Mouse (Mus musculus) heart, adult 2 months (tissue): ENCODE measurements at regions not wholly inside any gene's neighbourhood (a gene's known extent, or its start where the extent isn't known, plus 50 kb on each side); places are given as distances from the start of the nearest gene placed in this dataset.

Experiments used
- DNase-seq, 2 experiments: peaks; one replicate each; pipeline ENCODE4 v3.0.0; 2021
- H3K27ac ChIP-seq: fragments of 200-600 bp; 2 replicates; pipeline ENCODE4 v1.8.1; 2022
- H3K27me3 ChIP-seq: fragments of 200-500 bp; 2 replicates; pipeline ENCODE4 v1.6.1; 2012; ENCODE audit warnings: mild to moderate bottlenecking, low read length, inconsistent platforms, mixed read lengths; ENCODE audit not compliant: control insufficient read depth, insufficient read depth
- H3K36me3 ChIP-seq: fragments of 200-500 bp; 2 replicates; pipeline ENCODE4 v1.6.1; 2012; ENCODE audit warnings: low read length, inconsistent platforms; ENCODE audit not compliant: control insufficient read depth, insufficient read depth
- H3K4me1 ChIP-seq: fragments of 200-500 bp; 2 replicates; pipeline ENCODE4 v1.6.1; 2011; ENCODE audit warnings: low read length; ENCODE audit not compliant: control insufficient read depth, insufficient read depth
- H3K4me3 ChIP-seq: fragments of 200-600 bp; 2 replicates; pipeline ENCODE4 v1.8.1; 2022
- H3K79me2 ChIP-seq: fragments of 200-500 bp; replicated peaks from 2 replicates; pipeline ENCODE4 v1.6.1; 2012; ENCODE audit warnings: mild to moderate bottlenecking, inconsistent platforms, low read length, moderate library complexity, mixed read lengths; ENCODE audit not compliant: control insufficient read depth, insufficient read depth
- H3K9ac ChIP-seq: fragments of 200-500 bp; 2 replicates; pipeline ENCODE4 v1.6.1; 2012; ENCODE audit warnings: low read depth, mild to moderate bottlenecking, control low read depth, inconsistent platforms, low read length, mixed read lengths
- CTCF ChIP-seq: fragments of 200-600 bp; IDR thresholded peaks from 2 replicates; pipeline ENCODE4 v1.8.1; 2022; ENCODE audit warnings: antibody characterized with exemption, mild to moderate bottlenecking, moderate library complexity
- EP300 ChIP-seq: fragments of 200-500 bp; IDR thresholded peaks from 2 replicates; pipeline ENCODE4 v1.6.1; 2011; ENCODE audit warnings: low read depth, low read length, control low read depth; ENCODE audit not compliant: insufficient read depth
- POLR2A ChIP-seq: fragments of 200-500 bp; IDR thresholded peaks from 2 replicates; pipeline ENCODE4 v1.6.1; 2011; ENCODE audit warnings: mild to moderate bottlenecking, low read depth, low read length, control low read depth; ENCODE audit not compliant: insufficient read depth
- WGBS: fragments of 180-500 bp; shearing (Covaris S2); methylation state at CpG from one replicate; pipeline ENCODE4 v1.1.7; 2018; 5-methylcytosine and 5-hydroxymethylcytosine counted together
- intact Hi-C: fragments of 180-260 bp; cut with DNase I; formaldehyde crosslinking; loops from one replicate; pipeline ENCODE4 v1.15.1; 2025

DNA sequence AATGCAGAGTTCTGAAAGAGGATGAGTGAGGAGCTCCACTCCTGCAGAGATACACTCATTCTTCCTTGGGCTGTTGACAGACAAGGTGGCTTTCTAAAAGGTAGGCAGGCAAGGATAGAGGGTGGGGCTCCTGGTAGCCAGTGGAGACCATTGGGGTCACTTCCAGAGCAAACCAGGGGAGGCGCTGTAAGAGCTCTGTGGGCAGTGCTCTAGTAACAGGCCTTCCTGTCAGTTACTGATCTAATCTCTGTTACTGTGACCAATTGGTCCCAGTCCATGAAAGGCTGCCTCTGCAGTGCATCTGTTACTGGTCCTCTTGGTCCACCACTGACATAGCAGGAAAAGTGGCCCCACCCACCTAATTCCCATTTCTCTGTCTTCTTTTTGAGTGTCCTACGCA lies 88.3 kb upstream of the Rbpj start:
- Histone ChIP-seq H3K4me1 (peaks cover 7% of the 10 kb centered on the region), H3K27ac (peak overlapping the region; percentile 67), H3K36me3 (no peaks in the 10 kb centered on the region), H3K27me3 (no peaks in the 10 kb centered on the region), H3K9ac (no peak overlapping the region), H3K4me3 (no peak overlapping the region), H3K79me2 (no peaks in the 10 kb centered on the region)
- intact Hi-C loops = no loop called here
- 75% methylated on average over 2 of the region's 2 CpGs for WGBS
- TF ChIP-seq CTCF = peak; percentile 16; the same call in 1 of the 2 replicates
- no peak for TF ChIP-seq EP300
- no peak for TF ChIP-seq POLR2A
- DNase-seq = no peak

DNA sequence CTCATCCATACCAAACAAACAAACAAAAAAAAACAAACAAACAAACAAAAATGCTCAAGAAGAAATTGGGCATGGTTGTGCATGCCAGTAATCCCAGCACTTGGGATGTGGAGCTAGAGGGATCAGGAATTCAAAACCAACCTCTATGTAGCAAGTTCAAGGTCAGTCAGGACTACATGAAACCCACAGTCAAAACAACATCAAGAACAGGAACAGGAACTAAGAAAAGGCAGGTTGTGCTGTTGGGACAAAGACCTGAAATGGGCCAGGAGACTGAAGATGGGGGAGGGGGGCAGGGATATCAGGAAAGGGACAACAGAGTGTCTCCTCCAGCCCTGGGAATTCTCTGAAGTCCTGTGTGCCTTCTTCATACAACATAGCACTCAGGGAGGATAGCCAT lies 87.8 kb upstream of the Rbpj start:
- intact Hi-C loops = no loop called here
- no peaks in the 10 kb centered on the region for H3K27me3 ChIP-seq
- H3K4me3 ChIP-seq = no peak overlapping the region
- peaks cover 7% of the 10 kb centered on the region for H3K4me1 ChIP-seq
- H3K79me2 ChIP-seq = no peaks in the 10 kb centered on the region
- TF ChIP-seq EP300 (no peak), POLR2A (no peak), CTCF (no peak)
- DNase-seq = no peak
- no peak overlapping the region; the same call in 1 of the 2 replicates for H3K27ac ChIP-seq
- H3K9ac ChIP-seq = no peak overlapping the region
- H3K36me3 ChIP-seq = no peaks in the 10 kb centered on the region

DNA sequence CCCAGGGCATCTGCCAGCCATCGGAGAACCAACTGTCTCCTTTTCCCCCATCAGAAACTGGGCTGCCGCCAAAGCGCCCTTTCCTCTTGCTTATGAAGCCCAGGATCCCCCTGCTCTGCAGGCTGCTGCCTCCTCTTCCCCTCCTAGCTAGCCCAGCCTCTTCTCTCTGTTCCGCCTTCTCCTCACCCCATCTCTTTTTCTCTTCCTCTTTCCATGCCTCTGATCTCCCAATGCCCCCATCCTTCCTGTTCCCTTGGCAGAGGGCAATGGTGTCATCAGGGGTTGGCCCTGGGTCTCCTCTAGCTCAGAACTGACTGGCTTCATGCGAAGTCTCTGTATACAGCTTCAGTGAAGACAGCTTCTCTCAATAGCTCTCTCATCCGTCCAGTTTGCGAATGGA lies 87.4 kb upstream of the Rbpj start:
- Histone ChIP-seq H3K27me3 (no peaks in the 10 kb centered on the region), H3K4me1 (peaks cover 7% of the 10 kb centered on the region), H3K79me2 (no peaks in the 10 kb centered on the region), H3K9ac (no peak overlapping the region), H3K4me3 (no peak overlapping the region), H3K36me3 (no peaks in the 10 kb centered on the region), H3K27ac (no peak overlapping the region)
- TF ChIP-seq CTCF (no peak), EP300 (no peak), POLR2A (no peak)
- intact Hi-C loops = no loop called here
- 84% methylated on average over 7 of the region's 7 CpGs for WGBS
- peak in 1 of 2 experiments; percentile 49 for DNase-seq

GRCm38 (mm10) chr5:53379612-53380011 lies 86.3 kb upstream of the Rbpj start:
- Histone ChIP-seq H3K27me3 (no peaks in the 10 kb centered on the region), H3K4me3 (no peak overlapping the region), H3K9ac (peak overlapping the region; percentile 23; the same call in 1 of the 2 replicates), H3K4me1 (peaks cover 7% of the 10 kb centered on the region), H3K36me3 (no peaks in the 10 kb centered on the region), H3K79me2 (no peaks in the 10 kb centered on the region), H3K27ac (no peak overlapping the region)
- intact Hi-C loops = loop anchor here (10.0 kb wide), 1 partner anchor 215 kb away; no protein-coding TSS in a partner anchor
- TF ChIP-seq POLR2A (no peak), EP300 (no peak), CTCF (no peak)
- DNase-seq = peak in 1 of 2 experiments; percentile 36
- WGBS = 70% methylated on average over 17 of the region's 17 CpGs

GRCm38 (mm10) chr5:53380203-53380602 lies 85.7 kb upstream of the Rbpj start:
- no peak overlapping the region for H3K4me3 ChIP-seq
- DNase-seq = no peak
- no peak overlapping the region for H3K9ac ChIP-seq
- WGBS = 27% methylated on average over 3 of the region's 3 CpGs
- no peaks in the 10 kb centered on the region for H3K27me3 ChIP-seq
- TF ChIP-seq CTCF (no peak), EP300 (no peak), POLR2A (no peak)
- no peaks in the 10 kb centered on the region for H3K36me3 ChIP-seq
- no peaks in the 10 kb centered on the region for H3K79me2 ChIP-seq
- H3K27ac ChIP-seq = no peak overlapping the region
- intact Hi-C loops = loop anchor here (10.0 kb wide), 1 partner anchor 215 kb away; no protein-coding TSS in a partner anchor
- H3K4me1 ChIP-seq = peaks cover 7% of the 10 kb centered on the region

DNA sequence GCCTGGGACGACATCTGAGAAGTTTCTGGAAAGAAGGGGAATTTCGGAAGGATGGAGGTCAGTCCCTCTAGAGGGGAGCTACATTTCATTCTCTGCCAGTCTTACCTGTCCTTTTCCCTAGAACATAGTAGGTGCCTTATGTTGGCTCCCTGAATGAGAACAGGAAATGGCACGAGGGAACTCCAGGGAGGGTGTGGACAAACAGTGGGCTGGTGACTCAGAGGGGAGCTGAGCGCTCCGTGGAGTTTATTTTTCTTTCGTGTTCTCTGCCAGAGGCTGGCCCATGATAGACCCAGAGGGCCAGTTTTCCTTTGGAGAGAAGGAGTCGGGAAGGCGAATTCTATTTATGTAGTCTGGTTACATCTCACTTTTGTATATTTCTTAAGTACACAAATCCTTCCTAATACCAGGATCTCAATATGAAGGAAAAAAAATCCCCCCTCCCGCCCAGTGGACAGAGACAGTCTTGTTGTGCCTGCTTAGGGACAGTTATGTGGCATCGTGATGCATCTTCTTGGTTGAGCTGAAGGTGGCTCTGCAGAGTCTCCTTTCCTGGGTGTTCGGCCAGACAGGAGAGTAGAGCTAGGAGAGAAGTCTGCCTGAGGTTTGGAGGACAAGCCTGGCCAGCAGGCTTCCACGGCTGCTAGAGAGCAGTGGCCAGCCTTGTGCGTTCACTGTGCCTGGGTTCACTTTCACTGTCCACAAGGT lies 84.3 kb upstream of the Rbpj start:
- H3K36me3 ChIP-seq = no peaks in the 10 kb centered on the region

More for the DNA sequence above, 84.3 kb upstream of the Rbpj start:
- Histone ChIP-seq H3K27me3 (no peaks in the 10 kb centered on the region), H3K4me3 (no peak overlapping the region), H3K9ac (no peak overlapping the region), H3K27ac (peak overlapping the region; percentile 24), H3K4me1 (peaks cover 7% of the 10 kb centered on the region), H3K79me2 (no peaks in the 10 kb centered on the region)
- 34% methylated on average over 13 of the region's 13 CpGs for WGBS
- intact Hi-C loops = loop anchor here (10.0 kb wide), 1 partner anchor 213 kb away; no protein-coding TSS in a partner anchor
- no peak for TF ChIP-seq EP300
- peak; percentile 53 for TF ChIP-seq CTCF
- peak; percentile 43 to 55 for DNase-seq
